Mouse (Mus musculus) inflammation-experienced regulatory T-cells, adult 6 months (primary cell): ENCODE measurements around the gene Gltpd2. TPM values are rescaled to one million over a fixed set of nuclear protein-coding genes. Genes with fewer than 3 reads are reported as not detected.
"Not testable (repeated sequence)": the region's sequence is repeated elsewhere in the genome, so short reads cannot be mapped to it uniquely, and the experiment has no call there.

Experiments used
- ATAC-seq: one replicate; pipeline ENCODE4 v1.8.0; 2017
- polyA plus RNA-seq, 3 experiments: library from polyadenylated mRNA; unstranded; fragments of 100-300 nt; shearing (Covaris generic); gene quantifications; one replicate each; pipeline ENCODE4 v1.2.1; 2017

Gltpd2 gene
- not detected for polyA plus RNA-seq

GRCm38 (mm10) chr11:70518923-70519322 is at the start of gene Gltpd2:
Gltpd2 (plus strand) TSS chr11:70519196.
- no peak for ATAC-seq

GRCm38 (mm10) chr11:70469764-70470163 is 49.2 kb upstream of the Gltpd2 start:
- ATAC-seq, result no peak

- no peak for ATAC-seq
Observed at GRCm38 (mm10) chr11:70472716-70473115, 46.3 kb upstream of the Gltpd2 start.

GRCm38 (mm10) chr11:70473291-70473690 is 45.7 kb upstream of the Gltpd2 start:
- not testable (repeated sequence) for ATAC-seq

- ATAC-seq, result no peak
Observed at GRCm38 (mm10) chr11:70474872-70475534, 44.0 kb upstream of the Gltpd2 start.

GRCm38 (mm10) chr11:70485498-70485897 is 33.5 kb upstream of the Gltpd2 start:
- no peak for ATAC-seq

GRCm38 (mm10) chr11:70487816-70488215 is 31.2 kb upstream of the Gltpd2 start:
- ATAC-seq, result no peak

- no peak for ATAC-seq
Observed at GRCm38 (mm10) chr11:70489138-70489537, 29.9 kb upstream of the Gltpd2 start.

GRCm38 (mm10) chr11:70489684-70490083 is 29.3 kb upstream of the Gltpd2 start:
- ATAC-seq, result no peak

- ATAC-seq, result no peak
Observed at GRCm38 (mm10) chr11:70499566-70500475, 19.2 kb upstream of the Gltpd2 start.

- ATAC-seq, result no peak
Observed at GRCm38 (mm10) chr11:70500476-70500812, 18.6 kb upstream of the Gltpd2 start.

- ATAC-seq, result no peak
Observed at GRCm38 (mm10) chr11:70502018-70502417, 17.0 kb upstream of the Gltpd2 start.

- ATAC-seq, result no peak
Observed at GRCm38 (mm10) chr11:70504970-70505369, 14.0 kb upstream of the Gltpd2 start, which contains the start of gene Tm4sf5. Tm4sf5 (plus strand) TSS chr11:70505244.

- ATAC-seq, result peak; percentile 56
Observed at GRCm38 (mm10) chr11:70506385-70506784, 12.6 kb upstream of the Gltpd2 start.

- no peak for ATAC-seq
Observed at GRCm38 (mm10) chr11:70506962-70507515, 12.0 kb upstream of the Gltpd2 start.

- ATAC-seq, result peak; percentile 79
Observed at GRCm38 (mm10) chr11:70509753-70510564, 9.0 kb upstream of the Gltpd2 start.

- no peak for ATAC-seq
Observed at GRCm38 (mm10) chr11:70511242-70511641, 7.8 kb upstream of the Gltpd2 start.

- ATAC-seq, result no peak
Observed at GRCm38 (mm10) chr11:70511825-70512224, 7.2 kb upstream of the Gltpd2 start.

GRCm38 (mm10) chr11:70512709-70513342 is 6.2 kb upstream of the Gltpd2 start:
- peak; percentile 37 for ATAC-seq

GRCm38 (mm10) chr11:70513520-70513919 is 5.5 kb upstream of the Gltpd2 start:
- no peak for ATAC-seq

GRCm38 (mm10) chr11:70514288-70514687 is 4.7 kb upstream of the Gltpd2 start, which contains the start of gene Vmo1:
Vmo1 (minus strand) TSS chr11:70514616.
- no peak for ATAC-seq

- no peak for ATAC-seq
Observed at GRCm38 (mm10) chr11:70516352-70516751, 2.6 kb upstream of the Gltpd2 start.
